Mouse (Mus musculus) neural tube, embryonic 14.5 days (tissue): Measurements from ENCODE around the gene Eya2. TPM values are rescaled to one million over a fixed set of nuclear protein-coding genes. Genes with fewer than 3 reads are reported as not detected.
A peak's percentile ranks its signal among the peaks of the same experiment; 100 is the strongest.
"Not testable (repeated sequence)": the region's sequence is repeated elsewhere in the genome, so short reads cannot be mapped to it uniquely, and the experiment has no call there.

Experiments used
- ATAC-seq: fragments of 200-750 bp; cut with Nextera tagmentation; 2 replicates; pipeline ENCODE4 v1.8.0; 2017; ENCODE audit warnings: low read depth, mild to moderate bottlenecking, moderate TSS enrichment, moderate library complexity
- H3K27ac ChIP-seq: fragments of 300-500 bp; sonication (generic); 2 replicates; pipeline ENCODE4 v1.5.1; 2014; ENCODE audit warnings: low read depth, mild to moderate bottlenecking, control low read depth, low read length, moderate library complexity, mixed read lengths
- H3K27me3 ChIP-seq: fragments of 300-500 bp; sonication (generic); 2 replicates; pipeline ENCODE4 v1.6.1; 2014; ENCODE audit warnings: low read length; ENCODE audit not compliant: control insufficient read depth, insufficient read depth
- H3K36me3 ChIP-seq: fragments of 300-500 bp; sonication (generic); 2 replicates; pipeline ENCODE4 v1.6.1; 2014; ENCODE audit warnings: low read length, mixed read lengths; ENCODE audit not compliant: control insufficient read depth, insufficient read depth
- H3K4me1 ChIP-seq: fragments of 300-500 bp; sonication (generic); 2 replicates; pipeline ENCODE4 v1.6.1; 2014; ENCODE audit warnings: low read length; ENCODE audit not compliant: control insufficient read depth, insufficient read depth
- H3K4me2 ChIP-seq: fragments of 300-500 bp; sonication (generic); 2 replicates; pipeline ENCODE4 v1.6.1; 2014; ENCODE audit warnings: mild to moderate bottlenecking, low read depth, low read length, control low read depth
- H3K4me3 ChIP-seq: fragments of 300-500 bp; sonication (generic); 2 replicates; pipeline ENCODE4 v1.5.1; 2014; ENCODE audit warnings: low read depth, low read length, control low read depth, mixed read lengths
- H3K9ac ChIP-seq: fragments of 300-500 bp; sonication (generic); replicated peaks from 2 replicates; pipeline ENCODE4 v1.6.1; 2014; ENCODE audit warnings: low read depth, mild to moderate bottlenecking, control low read depth, low read length, mixed read lengths
- H3K9me3 ChIP-seq: fragments of 300-500 bp; sonication (generic); 2 replicates; pipeline ENCODE4 v1.6.1; 2016; ENCODE audit warnings: low read length; ENCODE audit not compliant: control insufficient read depth
- WGBS: fragments of 180-500 bp; shearing (Covaris S2); extraction: QIAGEN DNeasy Blood & Tissue Kit; methylation state at CpG from one replicate; pipeline ENCODE4 v1.1.7; 2014; 5-methylcytosine and 5-hydroxymethylcytosine counted together
- polyA plus RNA-seq: library from polyadenylated mRNA; unstranded; fragments of >200 nt; fragmentation: Nextera tagmentation; extraction: Ambion mirVana; gene quantifications from 2 replicates; pipeline ENCODE4 v1.2.1, GENCODE M21; 2014

Gene Eya2
- polyA plus RNA-seq, 1 experiment from 2014 or later: 4.7 TPM

DNA sequence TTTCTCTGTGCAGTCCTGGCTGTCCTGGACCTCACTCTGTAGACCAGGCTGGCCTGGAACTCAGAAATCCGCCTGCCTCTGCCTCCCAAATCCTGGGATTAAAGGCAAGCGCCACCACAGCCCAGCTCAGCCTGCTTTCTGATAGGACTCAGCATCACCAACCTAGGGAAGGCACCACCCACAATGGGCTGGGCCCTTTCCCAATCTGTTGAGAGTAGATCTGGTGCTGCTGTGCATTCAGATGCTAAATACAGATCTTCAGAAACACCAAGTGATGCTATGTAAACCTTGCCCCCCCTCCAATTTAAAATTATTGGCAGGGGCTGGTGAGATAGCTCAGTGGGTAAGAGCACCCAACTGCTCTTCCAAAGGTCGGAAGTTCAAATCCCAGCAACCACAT, 205.3 kb downstream of the Eya2 start:
- 91% methylated on average over 3 of the region's 3 CpGs for WGBS
- H3K9me3 ChIP-seq, H3K27ac ChIP-seq, H3K4me1 ChIP-seq, H3K9ac ChIP-seq, H3K4me2 ChIP-seq, ATAC-seq, H3K4me3 ChIP-seq, H3K27me3 ChIP-seq: not testable (repeated sequence)
- peaks cover 35% of the 10 kb centered on the region for H3K36me3 ChIP-seq

GRCm38 (mm10) chr2:165808179-165808975, 213.5 kb downstream of the Eya2 start:
- Histone ChIP-seq H3K9ac (no peak overlapping the region), H3K9me3 (no peaks in the 10 kb centered on the region), H3K4me2 (no peak overlapping the region), H3K27me3 (no peaks in the 10 kb centered on the region), H3K36me3 (peaks cover 48% of the 10 kb centered on the region), H3K27ac (no peak overlapping the region), H3K4me3 (no peak overlapping the region), H3K4me1 (no peaks in the 10 kb centered on the region)
- no peak for ATAC-seq
- WGBS: 98% methylated on average over 12 of the region's 12 CpGs

DNA sequence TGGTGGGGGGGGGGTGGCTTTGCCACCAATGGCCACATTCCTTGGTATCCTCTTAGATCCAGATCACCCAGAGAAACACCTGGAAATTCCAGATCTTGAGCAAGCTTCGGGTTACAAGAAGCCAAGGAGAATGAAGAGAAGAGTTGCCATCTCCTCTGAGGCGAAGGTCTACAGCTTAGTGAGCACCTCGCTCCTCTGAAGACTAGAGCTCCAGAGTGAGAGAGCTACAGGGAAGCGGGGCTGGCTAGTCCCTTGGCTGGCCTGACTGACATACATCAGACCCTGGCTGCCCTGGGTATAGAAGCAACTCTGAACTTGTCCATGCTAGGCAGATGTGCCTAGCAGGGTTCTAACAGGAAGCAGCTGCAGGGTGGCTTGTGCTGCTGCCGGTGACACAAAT, 214.3 kb downstream of the Eya2 start:
- ATAC-seq: no peak
- Histone ChIP-seq H3K4me1 (no peaks in the 10 kb centered on the region), H3K4me2 (no peak overlapping the region), H3K27ac (no peak overlapping the region), H3K36me3 (peaks cover 54% of the 10 kb centered on the region), H3K9me3 (no peaks in the 10 kb centered on the region), H3K4me3 (no peak overlapping the region), H3K9ac (no peak overlapping the region), H3K27me3 (no peaks in the 10 kb centered on the region)
- WGBS: 97% methylated on average over 5 of the region's 5 CpGs

DNA sequence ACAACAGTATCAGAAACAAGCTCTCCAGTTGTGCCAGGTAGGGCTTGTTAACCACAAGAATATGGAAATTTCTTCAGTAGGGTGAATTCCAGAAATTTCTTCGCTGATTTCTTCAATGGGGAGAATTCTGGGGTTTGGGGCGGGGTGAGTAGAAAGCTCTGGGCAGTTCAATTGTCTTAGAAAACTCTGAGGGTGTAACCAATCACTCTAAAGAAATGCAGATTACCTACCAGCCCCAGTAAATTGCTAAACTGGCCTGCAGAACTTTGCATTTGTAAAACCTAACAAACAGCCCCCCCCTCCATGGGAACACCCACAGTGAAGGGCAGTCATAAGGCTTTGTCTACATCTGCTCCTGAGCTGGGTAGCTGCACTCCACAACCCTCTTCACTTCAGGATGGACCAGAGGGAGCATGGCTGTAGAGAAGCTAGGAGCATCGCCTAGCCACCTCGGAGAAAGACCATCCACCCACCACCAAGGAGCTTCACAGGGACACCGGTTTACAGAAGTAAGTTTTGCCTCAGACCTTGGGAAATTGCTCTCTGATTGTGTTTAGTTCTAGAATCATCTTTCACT, 215.2 kb downstream of the Eya2 start:
- Histone ChIP-seq H3K27me3 (no peaks in the 10 kb centered on the region), H3K4me1 (no peaks in the 10 kb centered on the region; the same call in 1 of the 2 replicates), H3K9ac (no peak overlapping the region), H3K27ac (no peak overlapping the region), H3K9me3 (no peaks in the 10 kb centered on the region), H3K4me2 (no peak overlapping the region), H3K4me3 (no peak overlapping the region), H3K36me3 (peaks cover 46% of the 10 kb centered on the region)
- WGBS: 63% methylated on average over 5 of the region's 5 CpGs
- no peak for ATAC-seq

- Histone ChIP-seq H3K27ac (no peak overlapping the region), H3K4me3 (no peak overlapping the region), H3K4me1 (peaks cover 4% of the 10 kb centered on the region; the same call in 1 of the 2 replicates), H3K4me2 (no peak overlapping the region), H3K27me3 (no peaks in the 10 kb centered on the region), H3K36me3 (peaks cover 37% of the 10 kb centered on the region), H3K9ac (no peak overlapping the region), H3K9me3 (no peaks in the 10 kb centered on the region)
- no peak for ATAC-seq
- 63% methylated on average over 5 of the region's 5 CpGs for WGBS
Measured at GRCm38 (mm10) chr2:165811536-165811935, 216.7 kb downstream of the Eya2 start.

GRCm38 (mm10) chr2:165812889-165813288, 218.1 kb downstream of the Eya2 start:
- WGBS: 77% methylated on average over 8 of the region's 8 CpGs
- Histone ChIP-seq H3K4me2 (no peak overlapping the region), H3K36me3 (peaks cover 36% of the 10 kb centered on the region), H3K27me3 (no peaks in the 10 kb centered on the region), H3K9ac (no peak overlapping the region), H3K4me3 (no peak overlapping the region), H3K27ac (no peak overlapping the region), H3K4me1 (peaks cover 4% of the 10 kb centered on the region; the same call in 1 of the 2 replicates), H3K9me3 (no peaks in the 10 kb centered on the region)
- ATAC-seq: no peak

GRCm38 (mm10) chr2:165815103-165815880, 220.5 kb downstream of the Eya2 start:
- H3K9ac ChIP-seq: no peak overlapping the region
- ATAC-seq: no peak
- no peaks in the 10 kb centered on the region for H3K27me3 ChIP-seq
- WGBS: 65% methylated on average over 27 of the region's 28 CpGs
- H3K9me3 ChIP-seq: no peaks in the 10 kb centered on the region
- H3K4me1 ChIP-seq: peaks cover 4% of the 10 kb centered on the region; the same call in 1 of the 2 replicates
- peaks cover 45% of the 10 kb centered on the region for H3K36me3 ChIP-seq
- H3K4me3 ChIP-seq: no peak overlapping the region
- no peak overlapping the region for H3K4me2 ChIP-seq
- H3K27ac ChIP-seq: no peak overlapping the region; the same call in 1 of the 2 replicates

DNA sequence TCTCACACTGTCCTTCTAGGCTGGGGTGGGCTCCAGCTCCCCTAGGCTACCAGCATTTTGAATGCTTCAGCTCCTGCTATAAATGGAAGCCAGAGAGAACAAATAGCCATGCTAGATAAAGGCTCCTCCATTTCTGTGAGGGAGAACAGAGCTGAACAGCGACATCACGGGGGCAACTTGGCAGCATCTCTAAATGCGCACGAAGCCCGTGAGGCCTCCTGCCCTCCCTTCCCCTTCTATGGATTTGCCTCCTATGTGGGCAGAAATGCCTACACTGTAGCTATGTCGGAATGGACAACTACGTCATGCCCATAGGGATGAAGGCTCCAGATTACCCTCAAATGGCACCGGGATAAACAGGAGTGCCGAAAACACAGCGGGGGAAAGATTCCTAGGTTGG, 222.6 kb downstream of the Eya2 start:
- peaks cover 8% of the 10 kb centered on the region; the same call in 1 of the 2 replicates for H3K4me1 ChIP-seq
- H3K4me2 ChIP-seq: no peak overlapping the region
- 0 out of 2 replicates have a peak overlapping the region, but pooled peaks have one; percentile 21 for H3K9ac ChIP-seq
- no peaks in the 10 kb centered on the region for H3K27me3 ChIP-seq
- peaks cover 40% of the 10 kb centered on the region for H3K36me3 ChIP-seq
- ATAC-seq: no peak
- 0 out of 2 replicates have a peak overlapping the region, but pooled peaks have one; percentile 44 for H3K27ac ChIP-seq
- no peak overlapping the region for H3K4me3 ChIP-seq
- 88% methylated on average over 10 of the region's 10 CpGs for WGBS
- no peaks in the 10 kb centered on the region for H3K9me3 ChIP-seq
